Mouse (Mus musculus) olfactory bulb, adult 2 months (tissue): ENCODE results near the gene Tm9sf2. TPM values are rescaled to one million over a fixed set of nuclear protein-coding genes. Genes with fewer than 3 reads are reported as not detected.
"Not testable (repeated sequence)": the region's sequence is repeated elsewhere in the genome, so short reads cannot be mapped to it uniquely, and the experiment has no call there.

ENCODE experiments used
- H3K27ac ChIP-seq: fragments of 200-500 bp; 2 replicates; pipeline ENCODE4 v1.5.1; 2012; ENCODE audit warnings: low read depth, low read length; ENCODE audit not compliant: insufficient read depth
- H3K4me1 ChIP-seq: fragments of 200-500 bp; 2 replicates; pipeline ENCODE4 v1.6.1; 2012; ENCODE audit warnings: low read length; ENCODE audit not compliant: control insufficient read depth, insufficient read depth
- H3K4me3 ChIP-seq: fragments of 200-500 bp; 2 replicates; pipeline ENCODE4 v1.5.1; 2012; ENCODE audit warnings: mild to moderate bottlenecking, low read depth, low read length, moderate library complexity; ENCODE audit not compliant: insufficient read depth
- CTCF ChIP-seq: fragments of 200-500 bp; IDR thresholded peaks from 2 replicates; pipeline ENCODE4 v1.5.1; 2012; ENCODE audit warnings: low read depth, mild to moderate bottlenecking, low read length, moderate library complexity; ENCODE audit not compliant: insufficient read depth
- POLR2A ChIP-seq: fragments of 200-500 bp; IDR thresholded peaks from 2 replicates; pipeline ENCODE4 v1.6.1; 2012; ENCODE audit warnings: mild to moderate bottlenecking, low read depth, low read length, moderate library complexity; ENCODE audit not compliant: insufficient read depth
- WGBS: fragments of 180-500 bp; shearing (Covaris S2); methylation state at CpG from one replicate; pipeline ENCODE4 v1.1.7; 2018; 5-methylcytosine and 5-hydroxymethylcytosine counted together
- polyA plus RNA-seq: library from polyadenylated mRNA; stranded (reverse); fragments of >200 nt; gene quantifications from 2 replicates; pipeline ENCODE4 v1.2.4, GENCODE M21; 2012; ENCODE audit warnings: low replicate concordance; ENCODE audit not compliant: missing spikeins, insufficient read depth, insufficient read length

Tm9sf2 gene
- polyA plus RNA-seq, 1 experiment, result not detected

- Histone ChIP-seq H3K4me1 (no peaks in the 10 kb centered on the region), H3K27ac (no peak overlapping the region), H3K4me3 (no peak overlapping the region)
- no peak for TF ChIP-seq CTCF
- no peak for TF ChIP-seq POLR2A
- 87% methylated on average over 7 of the region's 7 CpGs for WGBS
Observed at GRCm38 (mm10) chr14:122083499-122083898, 23.3 kb upstream of the Tm9sf2 start.

DNA sequence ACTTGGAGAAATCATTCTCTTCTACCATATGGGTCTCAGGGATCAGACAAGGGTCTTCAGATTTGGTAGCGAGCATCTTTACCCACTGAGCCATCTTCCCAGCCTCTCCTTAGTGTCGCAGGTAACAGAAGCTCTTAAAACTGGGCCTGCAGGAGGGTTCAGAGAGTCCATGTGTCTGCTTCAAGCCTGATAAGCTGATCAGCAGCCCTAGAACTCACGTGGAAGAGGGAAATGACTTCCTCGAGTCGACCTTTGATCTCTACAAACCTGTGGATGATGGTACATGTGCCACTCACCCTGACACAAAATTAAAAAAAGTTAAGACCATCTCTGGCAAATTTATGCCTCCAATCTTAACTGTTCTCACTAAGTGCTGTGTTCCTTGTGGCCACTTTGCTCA lies 18.9 kb upstream of the Tm9sf2 start:
- WGBS, result 90% methylated on average over 5 of the region's 5 CpGs
- Histone ChIP-seq H3K4me3 (no peak overlapping the region), H3K27ac (no peak overlapping the region), H3K4me1 (no peaks in the 10 kb centered on the region)
- TF ChIP-seq CTCF, result no peak
- no peak for TF ChIP-seq POLR2A

DNA sequence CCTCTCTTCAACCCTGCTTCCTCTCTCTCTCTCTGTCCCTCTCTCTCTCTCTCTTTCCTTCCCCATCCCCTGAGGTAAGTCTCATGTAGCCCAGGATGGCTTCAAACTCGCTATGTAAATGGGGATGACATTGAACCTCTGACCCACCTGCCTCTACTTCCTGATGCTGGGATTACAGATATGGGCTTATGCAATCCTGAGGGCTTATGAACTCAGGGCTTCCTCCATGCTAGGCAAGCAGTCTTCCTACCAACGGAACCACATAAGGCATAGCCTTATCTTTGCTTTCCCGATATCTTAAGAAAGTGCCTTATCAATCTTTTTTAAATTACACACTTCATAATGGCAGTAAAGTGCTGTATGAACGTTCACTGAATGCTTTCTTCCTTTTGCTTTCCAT lies 14.5 kb upstream of the Tm9sf2 start:
- TF ChIP-seq POLR2A (no peak), CTCF (no peak)
- H3K27ac ChIP-seq, result no peak overlapping the region
- 89% methylated on average over 4 of the region's 4 CpGs for WGBS

GRCm38 (mm10) chr14:122096331-122096730 lies 10.5 kb upstream of the Tm9sf2 start:
- no peak for TF ChIP-seq POLR2A
- no peak for TF ChIP-seq CTCF
- Histone ChIP-seq H3K27ac (no peak overlapping the region), H3K4me1 (no peaks in the 10 kb centered on the region), H3K4me3 (no peak overlapping the region)
- WGBS, result 96% methylated on average over 11 of the region's 11 CpGs

More for the DNA sequence above, 14.5 kb upstream of the Tm9sf2 start:
- Histone ChIP-seq H3K4me1 (no peaks in the 10 kb centered on the region), H3K4me3 (no peak overlapping the region)

- WGBS, result 85% methylated on average over 4 of the region's 4 CpGs
- Histone ChIP-seq H3K4me3 (no peak overlapping the region), H3K27ac (no peak overlapping the region), H3K4me1 (no peaks in the 10 kb centered on the region)
- TF ChIP-seq CTCF (no peak), POLR2A (no peak)
Observed at GRCm38 (mm10) chr14:122099584-122099983, 7.3 kb upstream of the Tm9sf2 start.

- H3K4me3 ChIP-seq, H3K4me1 ChIP-seq, H3K27ac ChIP-seq: not testable (repeated sequence)
- 80% methylated on average over 9 of the region's 9 CpGs for WGBS
Observed at GRCm38 (mm10) chr14:122101890-122102289, 4.9 kb upstream of the Tm9sf2 start.

DNA sequence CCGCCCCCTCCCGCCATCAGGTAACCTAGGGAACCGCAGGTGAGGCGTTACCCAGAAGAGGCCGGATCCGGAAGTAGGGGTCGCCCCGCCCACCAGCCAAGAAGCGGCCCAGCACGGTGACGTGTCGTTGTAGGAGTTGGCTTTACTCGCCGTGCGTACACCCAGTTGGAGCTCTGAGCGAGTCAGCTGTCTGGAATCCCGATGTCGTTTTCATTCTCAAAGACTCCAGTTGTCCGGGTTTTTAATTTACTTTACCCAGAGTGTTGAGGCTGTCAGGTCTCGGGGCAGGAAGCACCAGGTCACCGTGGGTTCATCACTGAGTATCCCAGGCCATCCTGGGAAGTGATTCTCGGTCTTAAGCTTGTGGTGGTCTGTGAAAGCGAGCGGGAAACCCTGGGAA lies 2.0 kb upstream of the Tm9sf2 start:
- under 1% methylated on average over 24 of the region's 24 CpGs for WGBS
- peaks cover 5% of the 10 kb centered on the region for H3K4me1 ChIP-seq
- TF ChIP-seq CTCF, result no peak
- peak; percentile 45 for TF ChIP-seq POLR2A
- H3K27ac ChIP-seq, result peak overlapping the region; percentile 89
- peak overlapping the region; percentile 53 for H3K4me3 ChIP-seq

DNA sequence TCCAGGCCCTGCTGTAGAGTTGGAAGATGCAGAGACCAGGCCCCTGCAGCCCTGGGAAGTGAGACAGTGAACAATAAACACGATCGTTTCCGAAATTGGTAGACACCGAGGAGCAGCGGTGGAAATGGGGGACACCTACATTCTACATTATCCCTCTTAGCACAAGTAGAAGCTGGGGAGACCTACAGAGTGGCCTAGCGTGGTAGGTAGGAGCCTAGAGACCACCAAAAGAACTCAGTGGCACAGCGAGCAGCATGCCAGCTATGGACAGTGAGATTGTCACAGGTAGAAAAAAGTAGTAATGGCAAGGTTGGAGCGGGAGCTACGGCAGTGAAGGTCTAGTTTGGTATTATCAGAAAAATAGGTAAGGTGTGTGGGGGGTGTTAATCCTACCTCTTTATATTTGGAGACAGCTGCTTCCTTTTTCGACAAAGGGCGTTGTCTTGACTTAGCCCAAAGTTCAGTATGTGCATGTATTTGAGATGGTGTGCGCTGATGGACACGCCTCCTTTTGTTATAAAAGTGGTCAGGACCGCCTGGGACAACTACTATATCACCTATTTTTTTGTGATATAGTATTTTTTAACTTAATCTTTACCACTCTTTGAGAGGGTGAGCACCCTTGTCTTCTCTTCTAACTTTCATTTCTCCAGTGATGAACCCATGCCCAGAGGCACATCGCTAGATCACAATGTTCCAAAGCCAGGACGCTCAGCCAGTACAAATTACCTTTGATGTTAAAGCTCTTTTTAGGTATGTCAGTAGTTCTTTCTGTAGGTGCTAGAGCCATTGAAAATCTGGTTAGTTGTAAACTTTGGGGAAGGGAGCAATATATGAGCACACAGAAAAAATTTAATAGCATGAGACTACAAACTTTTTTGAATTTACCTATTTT lies 1.2 kb upstream of the Tm9sf2 start:
- 71% methylated on average over 16 of the region's 16 CpGs for WGBS

GRCm38 (mm10) chr14:122107481-122108214 lies 810 bp downstream of the Tm9sf2 start:
- H3K27ac ChIP-seq, result peak overlapping the region; percentile 70; the same call in 1 of the 2 replicates
- TF ChIP-seq POLR2A (no peak), CTCF (no peak)
- peak overlapping the region; percentile 89 for H3K4me3 ChIP-seq
- H3K4me1 ChIP-seq, result peaks cover 9% of the 10 kb centered on the region
- WGBS, result 4% methylated on average over 43 of the region's 44 CpGs

More for the DNA sequence above, 1.2 kb upstream of the Tm9sf2 start:
- Histone ChIP-seq H3K27ac (peak overlapping the region; percentile 89), H3K4me1 (peaks cover 6% of the 10 kb centered on the region), H3K4me3 (peak overlapping the region; percentile 53)
- TF ChIP-seq CTCF (no peak), POLR2A (no peak)
